Mouse (Mus musculus) neural tube, embryonic 13.5 days (tissue): ENCODE measurements around the gene Mthfd2. TPM values are rescaled to one million over a fixed set of nuclear protein-coding genes. Genes with fewer than 3 reads are reported as not detected.

ENCODE experiments used
- polyA plus RNA-seq: library from polyadenylated mRNA; unstranded; fragments of >200 nt; fragmentation: Nextera tagmentation; extraction: Ambion mirVana; gene quantifications from 2 replicates; pipeline ENCODE4 v1.2.1, GENCODE M21; 2015

Mthfd2 gene
- polyA plus RNA-seq, 1 experiment from 2014 or later, result 27.6 TPM

Other genes starting within 250 kb of the Mthfd2 start
- 55.2 and 55.4 TPM in 2 replicates for gene Pcgf1, start 248.0 kb downstream of the Mthfd2 start, polyA plus RNA-seq
- not detected in 2 replicates for gene Lbx2, start 239.5 kb downstream of the Mthfd2 start, polyA plus RNA-seq
- 3.2 and 4.9 TPM in 2 replicates for gene Ccdc142, start 224.3 kb downstream of the Mthfd2 start, polyA plus RNA-seq
- gene Gm42688, start 224.3 kb downstream of the Mthfd2 start, polyA plus RNA-seq, result 4.5 and 5.2 TPM in 2 replicates
- gene Mrpl53, start 216.9 kb downstream of the Mthfd2 start, polyA plus RNA-seq, result 133 TPM in 2 replicates
- gene Mogs, start 210.4 kb downstream of the Mthfd2 start, polyA plus RNA-seq, result 26.8 and 29.1 TPM in 2 replicates
- 202 and 228 TPM in 2 replicates for gene Wbp1, start 204.3 kb downstream of the Mthfd2 start, polyA plus RNA-seq
- gene Ino80b, start 200.5 kb downstream of the Mthfd2 start, polyA plus RNA-seq, result 11.4 and 13.0 TPM in 2 replicates
- 18.9 and 20.7 TPM in 2 replicates for gene Rtkn, start 190.4 kb downstream of the Mthfd2 start, polyA plus RNA-seq
- gene Wdr54, start 169.5 kb downstream of the Mthfd2 start, polyA plus RNA-seq, result 14.9 and 16.0 TPM in 2 replicates
- gene 1700003E16Rik, start 169.5 kb downstream of the Mthfd2 start, polyA plus RNA-seq, result 2.1 and 3.3 TPM in 2 replicates
- gene Dctn1, start 160.0 kb downstream of the Mthfd2 start, polyA plus RNA-seq, result 165 and 176 TPM in 2 replicates
- 0.17 and 0.56 TPM in 2 replicates for gene Slc4a5, start 106.1 kb downstream of the Mthfd2 start, polyA plus RNA-seq
- gene Mob1a, start 108 bp upstream of the Mthfd2 start, polyA plus RNA-seq, result 29.2 and 32.8 TPM in 2 replicates
- 68.5 and 70.4 TPM in 2 replicates for gene Bola3, start 23.2 kb upstream of the Mthfd2 start, polyA plus RNA-seq
- 79.0 and 79.2 TPM in 2 replicates for gene Tet3, start 133.2 kb upstream of the Mthfd2 start, polyA plus RNA-seq
- gene Dguok, start 181.1 kb upstream of the Mthfd2 start, polyA plus RNA-seq, result 70.8 and 75.7 TPM in 2 replicates
- 1.9 and 2.0 TPM in 2 replicates for gene Actg2, start 210.4 kb upstream of the Mthfd2 start, polyA plus RNA-seq
- gene Stambp, start 246.8 kb upstream of the Mthfd2 start, polyA plus RNA-seq, result 46.4 and 49.3 TPM in 2 replicates